Mouse (Mus musculus): Measurements from ENCODE around the gene Olfr1356.
A peak's percentile ranks its signal among the peaks of the same experiment; 100 is the strongest.
"Not testable (repeated sequence)": the region's sequence is repeated elsewhere in the genome, so short reads cannot be mapped to it uniquely, and the experiment has no call there.

Olfr1356 gene

GRCm38 (mm10) chr10:78852066-78852465 is at the start of gene Olfr1356:
TSS of gene Olfr1356 (minus strand) at chr10:78852166.
- DNase-seq (ENCODE audit: low spot score in 2 of 2), result no peak

- DNase-seq (ENCODE audit: low spot score in 2 of 2), result no peak
Measured at GRCm38 (mm10) chr10:78875240-78875639, 23.3 kb upstream of the Olfr1356 start, which contains the start of gene Olfr1355. TSS of gene Olfr1355 (plus strand) at chr10:78875540.

- DNase-seq (ENCODE audit: low spot score in 2 of 2), result not testable (repeated sequence)
Measured at GRCm38 (mm10) chr10:78840456-78840855, 11.5 kb downstream of the Olfr1356 start.

GRCm38 (mm10) chr10:78812358-78813060 is 39.5 kb downstream of the Olfr1356 start:
- DNase-seq (ENCODE audit: low spot score in 2 of 2), result no peak

GRCm38 (mm10) chr10:78801449-78801848 is 50.5 kb downstream of the Olfr1356 start:
- peak in 1 of 2 experiments; percentile 57 for DNase-seq (ENCODE audit: low spot score in 2 of 2)
